Mouse (Mus musculus): ENCODE results near the gene Clstn3.

- TF ChIP-seq POLR2A (IDR thresholded peaks at IDR 0.05; ENCODE audit: low read depth, low read length) (no peak), CTCF (IDR thresholded peaks at IDR 0.05; ENCODE audit: extremely low read depth, insufficient read length, insufficient replicate concordance, low read depth, low read length) (no peak)
Measured at GRCm38 (mm10) chr6:124451995-124452394, 12.6 kb downstream of the Clstn3 start.
